Mouse (Mus musculus): ENCODE measurements around the gene Krt14. TPM values are rescaled to one million over a fixed set of nuclear protein-coding genes. Genes with fewer than 3 reads are reported as not detected.
"Not testable (repeated sequence)": the region's sequence is repeated elsewhere in the genome, so short reads cannot be mapped to it uniquely, and the experiment has no call there.

Krt14 gene
- polyA plus RNA-seq (2015; fragmentation: Nextera tagmentation; extraction: Ambion mirVana), result 40.8 and 47.9 TPM in 2 replicates

GRCm38 (mm10) chr11:100207498-100207897 is at the start of gene Krt14:
Gene Krt14 (minus strand): TSS chr11:100207548.
- no peak for DNase-seq (ENCODE audit: low spot score)

- no peak for DNase-seq (ENCODE audit: low spot score)
Observed at GRCm38 (mm10) chr11:100255514-100255913, 48.2 kb upstream of the Krt14 start.

GRCm38 (mm10) chr11:100254360-100255090 is 47.2 kb upstream of the Krt14 start:
- DNase-seq (ENCODE audit: low spot score), result no peak

GRCm38 (mm10) chr11:100248852-100249465 is 41.6 kb upstream of the Krt14 start, which contains the start of gene Krt16:
Gene Krt16 (minus strand): TSS chr11:100248902.
- no peak for DNase-seq (ENCODE audit: low spot score)

- not testable (repeated sequence) for DNase-seq (ENCODE audit: low spot score)
Observed at GRCm38 (mm10) chr11:100246471-100246870, 39.1 kb upstream of the Krt14 start.

GRCm38 (mm10) chr11:100240272-100240671 is 32.9 kb upstream of the Krt14 start:
- DNase-seq (ENCODE audit: low spot score), result not testable (repeated sequence)

- no peak for DNase-seq (ENCODE audit: low spot score)
Observed at GRCm38 (mm10) chr11:100221741-100222140, 14.4 kb upstream of the Krt14 start.

GRCm38 (mm10) chr11:100219304-100219703 is 12.0 kb upstream of the Krt14 start:
- no peak for DNase-seq (ENCODE audit: low spot score)

- no peak for DNase-seq (ENCODE audit: low spot score)
Observed at GRCm38 (mm10) chr11:100208542-100208941, 1.2 kb upstream of the Krt14 start.

- DNase-seq (ENCODE audit: low spot score), result peak; percentile 2
Observed at GRCm38 (mm10) chr11:100203448-100203847, 3.9 kb downstream of the Krt14 start.

- DNase-seq (ENCODE audit: low spot score), result no peak
Observed at GRCm38 (mm10) chr11:100202906-100203305, 4.4 kb downstream of the Krt14 start.

GRCm38 (mm10) chr11:100200104-100200820 is 7.1 kb downstream of the Krt14 start:
- peak; percentile 20 for DNase-seq (ENCODE audit: low spot score)

- DNase-seq (ENCODE audit: low spot score), result no peak
Observed at GRCm38 (mm10) chr11:100198666-100199065, 8.7 kb downstream of the Krt14 start.

GRCm38 (mm10) chr11:100192992-100193391 is 14.4 kb downstream of the Krt14 start, which contains the start of gene Krt9:
Gene Krt9 (minus strand): TSS chr11:100193246.
- no peak for DNase-seq (ENCODE audit: low spot score)

- DNase-seq (ENCODE audit: low spot score), result no peak
Observed at GRCm38 (mm10) chr11:100191820-100192219, 15.5 kb downstream of the Krt14 start.

GRCm38 (mm10) chr11:100186736-100187135 is 20.6 kb downstream of the Krt14 start:
- no peak for DNase-seq (ENCODE audit: low spot score)

- no peak for DNase-seq (ENCODE audit: low spot score)
Observed at GRCm38 (mm10) chr11:100181725-100182124, 25.6 kb downstream of the Krt14 start.

- DNase-seq (ENCODE audit: low spot score), result no peak
Observed at GRCm38 (mm10) chr11:100179260-100179659, 28.1 kb downstream of the Krt14 start.

- DNase-seq (ENCODE audit: low spot score), result no peak
Observed at GRCm38 (mm10) chr11:100178307-100178706, 29.0 kb downstream of the Krt14 start.

- DNase-seq (ENCODE audit: low spot score), result no peak
Observed at GRCm38 (mm10) chr11:100176791-100177190, 30.6 kb downstream of the Krt14 start.

- DNase-seq (ENCODE audit: low spot score), result peak; percentile 48
Observed at GRCm38 (mm10) chr11:100168765-100169762, 38.3 kb downstream of the Krt14 start.
